Comparison of ENCODE assay signal across 7 mouse cellular contexts in the genomic region with DNA sequence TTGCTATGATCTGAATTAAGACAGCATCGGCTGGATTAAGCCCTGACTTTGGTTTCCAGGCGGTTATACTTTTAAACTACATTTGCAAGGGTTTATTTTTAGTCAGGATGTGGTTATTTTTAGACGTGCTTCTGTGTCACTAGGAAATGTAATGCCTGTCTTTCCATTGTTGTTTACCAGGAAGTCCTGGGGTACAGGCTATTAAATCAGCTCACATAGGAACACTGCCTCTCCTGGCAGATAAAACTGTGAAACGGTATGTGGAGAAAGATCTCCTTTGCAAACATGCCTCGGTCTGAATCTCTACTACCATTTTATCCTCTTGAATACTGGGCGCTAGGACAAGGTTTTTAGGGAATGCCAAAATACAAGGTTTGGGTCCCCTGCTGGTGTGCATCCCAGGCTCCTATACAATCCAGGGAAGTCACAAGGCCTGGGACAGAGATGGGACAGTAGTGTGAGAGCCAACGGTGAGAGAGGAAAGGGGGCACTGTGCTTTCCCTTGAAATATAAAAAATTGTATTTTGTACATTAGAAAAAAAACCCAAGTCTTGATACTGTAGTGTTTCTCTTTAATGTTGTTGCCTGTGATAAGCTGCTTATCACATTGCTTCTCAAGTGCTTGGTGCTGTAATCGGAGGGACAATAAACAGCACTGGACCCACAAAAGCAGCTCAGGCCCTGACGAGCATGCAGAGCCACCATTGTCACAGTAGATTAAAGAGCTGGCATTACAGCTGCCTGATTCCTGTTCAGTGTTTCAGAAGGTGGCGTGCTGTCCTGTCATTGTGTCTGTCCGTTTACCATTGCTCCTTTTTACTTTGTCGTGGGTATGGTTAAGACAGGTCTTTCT. TPM values are rescaled to one million over a fixed set of nuclear protein-coding genes. Genes with fewer than 3 reads are reported as not detected.
DNase-seq lines count a peak whose midpoint lies in the region; ATAC-seq and TF ChIP-seq lines count a peak whose summit lies in the region.

No protein-coding gene starts in this region.

- DNase-seq in layer of hippocampus, adult 2 months (ENCODE audit: low spot score in 2 of 2): no peak
- DNase-seq in layer of hippocampus, adult 9-11 months: no peak
- no peak for DNase-seq in left cerebral cortex, adult 18-20 months (ENCODE audit: low spot score in 2 of 2)

- no peak overlapping the region for H3K27ac ChIP-seq in layer of hippocampus, adult 2 months
- peak overlapping the region; percentile 90 for H3K27ac ChIP-seq in heart, embryonic 13.5 days (replicated peaks)
- H3K27ac ChIP-seq in intestine, embryonic 16.5 days (ENCODE audit: low read length): 0 out of 2 replicates have a peak overlapping the region, but pooled peaks have one; percentile 38

- peaks cover 40% of the 10 kb centered on the region for H3K4me1 ChIP-seq in heart, embryonic 13.5 days
- H3K4me1 ChIP-seq in intestine, embryonic 16.5 days (ENCODE audit: control insufficient read depth, insufficient read depth, low read length): peaks cover 7% of the 10 kb centered on the region

- H3K9me3 ChIP-seq in heart, embryonic 13.5 days: no peaks in the 10 kb centered on the region
- no peaks in the 10 kb centered on the region for H3K9me3 ChIP-seq in intestine, embryonic 16.5 days (ENCODE audit: control insufficient read depth, low read length)

- no peak for ATAC-seq in heart, embryonic 13.5 days (ENCODE audit: extremely low read depth, insufficient number of reproducible peaks, low FRiP score, low TSS enrichment)
- no peak for ATAC-seq in intestine, embryonic 16.5 days
- ATAC-seq in CD4-positive, CD25-positive, alpha-beta regulatory T cell, adult 4 months: no peak

- H3K27me3 ChIP-seq in heart, embryonic 13.5 days (replicated peaks): no peaks in the 10 kb centered on the region
- H3K27me3 ChIP-seq in intestine, embryonic 16.5 days (replicated peaks; ENCODE audit: control insufficient read depth, insufficient read depth, low read length): no peaks in the 10 kb centered on the region
- H3K27me3 ChIP-seq in myocyte (ENCODE audit: control insufficient read depth, insufficient read depth, insufficient read length): no peaks in the 10 kb centered on the region

- H3K4me3 ChIP-seq in layer of hippocampus, adult 2 months: no peak overlapping the region
- 0 out of 2 replicates have a peak overlapping the region, but pooled peaks have one; percentile 0 for H3K4me3 ChIP-seq in heart, embryonic 13.5 days
- H3K4me3 ChIP-seq in intestine, embryonic 16.5 days (ENCODE audit: low read length): no peak overlapping the region
- H3K4me3 ChIP-seq in myocyte: no peak overlapping the region

- H3K36me3 ChIP-seq in heart, embryonic 13.5 days: peaks cover 43% of the 10 kb centered on the region
- peaks cover 6% of the 10 kb centered on the region; the same call in 1 of the 2 replicates for H3K36me3 ChIP-seq in intestine, embryonic 16.5 days (ENCODE audit: control insufficient read depth, insufficient read depth, low read length)
- peaks cover 26% of the 10 kb centered on the region for H3K36me3 ChIP-seq in myocyte (ENCODE audit: control insufficient read depth, insufficient read depth)

- 0 out of 2 replicates have a peak, but pooled peaks have one; percentile 10 for TF ChIP-seq CTCF in layer of hippocampus, adult 2 months (conservative IDR thresholded peaks at IDR 0.05)

- peak overlapping the region; percentile 52 for H3K9ac ChIP-seq in heart, embryonic 13.5 days
- H3K9ac ChIP-seq in intestine, embryonic 16.5 days (ENCODE audit: low read depth, low read length): no peak overlapping the region

- TF ChIP-seq POLR2A in myocyte (IDR thresholded peaks at IDR 0.05; ENCODE audit: insufficient read length, low read depth): no peak

- WGBS in heart, embryonic 13.5 days: 21% methylated on average over 12 of the region's 12 CpGs
- WGBS in intestine, embryonic 16.5 days: 46% methylated on average over 12 of the region's 12 CpGs

- H3K79me2 ChIP-seq in myocyte (ENCODE audit: control insufficient read depth, insufficient read depth): no peaks in the 10 kb centered on the region

- H3K4me2 ChIP-seq in heart, embryonic 13.5 days: peak overlapping the region; percentile 51
- no peak overlapping the region for H3K4me2 ChIP-seq in intestine, embryonic 16.5 days (ENCODE audit: low read depth, low read length)
- peak overlapping the region; percentile 24 for H3K4me2 ChIP-seq in myocyte (ENCODE audit: low read depth)

- H3ac ChIP-seq in myocyte (ENCODE audit: control insufficient read depth, insufficient read length): no peak overlapping the region

TF ChIP-seq in myocyte, 11 proteins besides CTCF, POLR2A, EP300 and RAD21:
- TF ChIP-seq MYOD1 (IDR thresholded peaks at IDR 0.05; ENCODE audit: control insufficient read depth in 1 of 3, insufficient read length in 2 of 3, low read depth in 2 of 3) (no peak), TCF12 (IDR thresholded peaks at IDR 0.05; ENCODE audit: insufficient read depth, poor library complexity, severe bottlenecking) (no peak), E2F4 (IDR thresholded peaks at IDR 0.05; ENCODE audit: insufficient read depth) (no peak)

RNA-seq across cellular contexts. Expression of a gene that starts 51.7 kb away (rescaled TPM):
- total RNA-seq in layer of hippocampus, adult 2 months (2021): 10 to 100 TPM; 40.9 to 42.2 TPM
- 14.3 and 15.4 TPM in 2 replicates for polyA plus RNA-seq in heart, embryonic 13.5 days (2015; fragmentation: Nextera tagmentation; extraction: Ambion mirVana)
- polyA plus RNA-seq in intestine, embryonic 16.5 days (2015; fragmentation: Nextera tagmentation; extraction: Ambion mirVana): 14.1 and 15.5 TPM in 2 replicates
- 8.7 TPM for polyA plus RNA-seq in myocyte (2012; fragmentation: generic; extraction: Trizol)
- 1 to 10 TPM; 6.3 to 7.2 TPM for polyA plus RNA-seq in CD4-positive, CD25-positive, alpha-beta regulatory T cell, adult 4 months (2017; shearing (Covaris generic))
- 10 to 100 TPM; 63.5 to 65.4 TPM for total RNA-seq in left cerebral cortex, adult 18-20 months (2021)
